Mouse (Mus musculus) heart, embryonic 12.5 days (tissue): ENCODE results near the gene Car8. TPM values are rescaled to one million over a fixed set of nuclear protein-coding genes. Genes with fewer than 3 reads are reported as not detected.

Experiments used
- ATAC-seq: fragments of 200-750 bp; cut with Nextera tagmentation; 2 replicates; pipeline ENCODE4 v1.8.0; 2017; ENCODE audit warnings: moderate TSS enrichment, moderate library complexity; ENCODE audit not compliant: insufficient number of reproducible peaks, low FRiP score
- H3K27ac ChIP-seq: fragments of 300-500 bp; sonication (generic); 2 replicates; pipeline ENCODE4 v1.5.1; 2016; ENCODE audit warnings: mild to moderate bottlenecking, moderate library complexity; ENCODE audit not compliant: poor library complexity, severe bottlenecking
- H3K27me3 ChIP-seq: fragments of 300-500 bp; sonication (generic); replicated peaks from 2 replicates; pipeline ENCODE4 v1.6.1; 2016; ENCODE audit warnings: mild to moderate bottlenecking, moderate library complexity
- H3K36me3 ChIP-seq: fragments of 300-500 bp; sonication (generic); 2 replicates; pipeline ENCODE4 v1.6.1; 2016; ENCODE audit warnings: mild to moderate bottlenecking, moderate library complexity
- H3K4me1 ChIP-seq: fragments of 300-500 bp; sonication (generic); replicated peaks from 2 replicates; pipeline ENCODE4 v1.6.1; 2016; ENCODE audit warnings: mild to moderate bottlenecking
- H3K4me2 ChIP-seq: fragments of 300-500 bp; sonication (generic); 2 replicates; pipeline ENCODE4 v1.6.1; 2016; ENCODE audit warnings: mild to moderate bottlenecking, moderate library complexity
- H3K4me3 ChIP-seq: fragments of 300-500 bp; sonication (generic); 2 replicates; pipeline ENCODE4 v1.5.1; 2016; ENCODE audit warnings: mild to moderate bottlenecking
- H3K9ac ChIP-seq: fragments of 300-500 bp; sonication (generic); 2 replicates; pipeline ENCODE4 v1.6.1; 2016; ENCODE audit warnings: mild to moderate bottlenecking, moderate library complexity
- H3K9me3 ChIP-seq: fragments of 300-500 bp; sonication (generic); replicated peaks from 2 replicates; pipeline ENCODE4 v1.6.1; 2016; ENCODE audit warnings: mild to moderate bottlenecking, moderate library complexity
- WGBS: fragments of 180-500 bp; shearing (Covaris S2); methylation state at CpG from one replicate; pipeline ENCODE4 v1.1.7; 2016; 5-methylcytosine and 5-hydroxymethylcytosine counted together
- polyA plus RNA-seq: library from polyadenylated mRNA; unstranded; fragments of >200 nt; fragmentation: Nextera tagmentation; extraction: Ambion mirVana; gene quantifications from 2 replicates; pipeline ENCODE4 v1.2.1, GENCODE M21; 2016

Car8 gene
- polyA plus RNA-seq, 1 experiment from 2014 or later, result 8.7 TPM

DNA sequence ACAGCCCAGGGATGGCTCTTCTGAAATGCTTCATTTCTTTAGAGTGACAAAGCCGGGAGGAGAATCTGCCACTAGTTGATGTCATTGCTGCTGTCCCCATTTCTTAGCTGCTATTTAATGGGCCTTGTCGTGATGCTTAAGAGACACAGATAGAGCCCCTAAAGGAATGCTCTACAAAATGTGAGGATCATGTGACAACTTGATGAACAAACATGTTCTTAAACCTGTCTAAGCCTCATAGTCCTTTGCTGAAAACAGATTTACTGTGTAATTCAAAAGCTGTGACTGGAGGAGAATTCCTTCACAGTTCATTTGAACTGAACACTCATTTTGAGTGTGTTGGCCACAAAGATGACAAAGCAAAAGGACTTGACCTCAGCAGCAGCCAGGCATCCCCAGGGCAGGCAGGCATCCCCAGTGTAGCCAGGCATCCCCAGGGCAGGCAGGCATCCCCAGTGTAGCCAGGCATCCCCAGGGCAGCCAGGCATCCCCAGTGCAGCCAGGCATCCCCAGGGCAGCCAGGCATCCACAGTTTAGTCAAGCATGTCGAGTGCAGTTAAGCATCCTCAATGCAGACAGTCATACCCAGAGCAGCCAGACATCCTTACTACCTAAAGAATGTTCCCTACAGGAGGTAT is 9.1 kb downstream of the Car8 start:
- 57% methylated on average over 3 of the region's 3 CpGs for WGBS
- no peaks in the 10 kb centered on the region for H3K36me3 ChIP-seq
- ATAC-seq, result no peak
- no peak overlapping the region for H3K4me2 ChIP-seq
- H3K4me1 ChIP-seq, result peaks cover 18% of the 10 kb centered on the region; the same call in 1 of the 2 replicates
- no peak overlapping the region for H3K9ac ChIP-seq
- H3K27ac ChIP-seq, result no peak overlapping the region
- no peaks in the 10 kb centered on the region for H3K9me3 ChIP-seq
- H3K4me3 ChIP-seq, result no peak overlapping the region
- H3K27me3 ChIP-seq, result no peaks in the 10 kb centered on the region

GRCm38 (mm10) chr4:8218941-8219340 is 19.9 kb downstream of the Car8 start:
- H3K4me2 ChIP-seq, result no peak overlapping the region
- no peaks in the 10 kb centered on the region for H3K27me3 ChIP-seq
- peak overlapping the region; percentile 43; the same call in 1 of the 2 replicates for H3K27ac ChIP-seq
- H3K9me3 ChIP-seq, result no peaks in the 10 kb centered on the region
- no peak overlapping the region for H3K9ac ChIP-seq
- 85% methylated on average over 8 of the region's 8 CpGs for WGBS
- ATAC-seq, result no peak; the same call in 1 of the 2 replicates
- no peaks in the 10 kb centered on the region for H3K36me3 ChIP-seq
- peaks cover 24% of the 10 kb centered on the region for H3K4me1 ChIP-seq
- no peak overlapping the region for H3K4me3 ChIP-seq

DNA sequence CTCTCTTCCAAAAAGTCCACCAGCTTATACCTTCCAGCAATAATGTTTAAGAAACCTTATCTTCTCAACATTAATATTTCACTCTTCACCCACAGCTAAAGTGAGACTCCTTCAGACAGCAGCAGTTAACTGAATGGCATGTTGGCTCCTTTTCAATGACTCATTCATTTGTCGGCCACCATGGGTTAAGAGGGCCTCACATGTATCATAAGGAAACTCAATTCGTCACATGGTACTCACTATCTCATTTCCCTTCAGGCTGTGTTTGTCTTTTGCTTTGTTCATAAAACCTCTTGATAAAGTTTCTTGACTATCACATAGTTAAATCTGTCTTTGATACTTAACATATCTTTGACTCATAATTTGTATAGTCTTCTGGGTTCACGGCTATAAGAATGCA is 20.8 kb downstream of the Car8 start:
- Histone ChIP-seq H3K4me3 (no peak overlapping the region), H3K36me3 (no peaks in the 10 kb centered on the region), H3K9me3 (no peaks in the 10 kb centered on the region), H3K27ac (no peak overlapping the region), H3K27me3 (no peaks in the 10 kb centered on the region), H3K4me2 (no peak overlapping the region), H3K4me1 (peaks cover 24% of the 10 kb centered on the region), H3K9ac (no peak overlapping the region)
- ATAC-seq, result peak; percentile 76
- 27% methylated on average over 3 of the region's 3 CpGs for WGBS

DNA sequence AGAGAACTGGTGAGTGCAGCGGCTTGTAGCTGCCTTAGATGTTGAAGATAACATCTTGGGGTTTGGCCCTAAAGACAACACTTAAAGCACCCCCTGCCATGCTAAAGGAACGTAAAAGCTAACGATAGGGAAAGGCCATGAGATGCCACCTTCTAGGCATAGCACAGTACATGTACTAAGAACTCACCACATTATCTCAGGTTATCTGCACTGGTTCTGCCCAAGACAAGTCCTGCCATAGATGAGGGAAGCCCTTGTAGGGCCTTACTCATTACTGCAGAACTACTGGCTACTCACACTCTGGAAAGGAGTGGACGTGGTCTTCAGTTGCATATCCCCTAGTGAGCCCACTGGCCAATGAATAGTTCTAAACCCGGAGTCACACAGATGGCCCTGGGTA is 21.6 kb downstream of the Car8 start:
- Histone ChIP-seq H3K4me3 (no peak overlapping the region), H3K4me2 (no peak overlapping the region), H3K27ac (no peak overlapping the region), H3K36me3 (no peaks in the 10 kb centered on the region), H3K9me3 (no peaks in the 10 kb centered on the region), H3K27me3 (no peaks in the 10 kb centered on the region), H3K4me1 (peaks cover 24% of the 10 kb centered on the region), H3K9ac (no peak overlapping the region)
- 56% methylated on average over 5 of the region's 5 CpGs for WGBS
- no peak for ATAC-seq

DNA sequence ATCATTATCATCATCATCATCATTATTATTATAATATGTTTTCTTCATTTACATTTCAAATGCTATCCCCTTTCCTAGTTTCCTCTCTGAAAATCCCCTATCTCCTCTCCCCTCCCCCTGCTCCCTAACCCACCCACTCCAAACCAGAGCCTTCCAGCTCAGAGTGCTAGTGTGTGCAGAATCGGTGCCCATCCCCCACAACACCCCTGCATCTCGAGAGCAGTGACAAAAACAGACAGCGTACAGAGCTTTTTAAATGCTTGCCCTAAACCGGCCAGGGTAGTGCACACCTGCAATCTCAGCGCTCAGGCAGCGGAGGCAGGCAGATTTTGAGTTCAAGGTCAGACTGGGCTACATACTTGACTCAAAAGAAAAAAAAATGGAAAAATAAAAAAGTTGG is 22.3 kb downstream of the Car8 start:
- H3K9me3 ChIP-seq, result no peaks in the 10 kb centered on the region
- peaks cover 24% of the 10 kb centered on the region for H3K4me1 ChIP-seq
- H3K4me2 ChIP-seq, result no peak overlapping the region
- H3K4me3 ChIP-seq, result no peak overlapping the region
- H3K9ac ChIP-seq, result no peak overlapping the region
- no peaks in the 10 kb centered on the region for H3K36me3 ChIP-seq
- ATAC-seq, result no peak
- no peak overlapping the region for H3K27ac ChIP-seq
- 17% methylated on average over 6 of the region's 6 CpGs for WGBS
- H3K27me3 ChIP-seq, result no peaks in the 10 kb centered on the region

DNA sequence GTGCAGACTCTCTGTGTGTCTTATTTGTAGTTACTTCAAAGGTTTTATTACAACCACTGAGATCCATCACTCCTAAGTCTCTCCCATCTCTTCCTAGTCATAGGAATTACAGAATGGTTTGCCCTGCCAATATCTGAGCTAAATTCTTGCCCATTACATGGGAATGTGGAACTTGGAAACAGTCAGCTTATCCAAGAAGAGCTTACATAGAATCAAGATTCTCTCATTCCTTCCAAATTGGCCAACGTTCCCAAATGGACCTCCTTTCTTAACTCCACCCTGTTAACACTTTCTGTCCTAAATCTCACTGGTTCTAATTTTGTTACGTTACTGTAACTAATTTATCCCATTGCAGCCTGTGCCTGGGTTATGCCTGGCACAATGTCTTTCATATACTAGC is 25.2 kb downstream of the Car8 start:
- WGBS, result 65% methylated on average over 2 of the region's 2 CpGs
- H3K36me3 ChIP-seq, result no peaks in the 10 kb centered on the region
- no peaks in the 10 kb centered on the region for H3K27me3 ChIP-seq
- H3K4me1 ChIP-seq, result peaks cover 22% of the 10 kb centered on the region
- H3K27ac ChIP-seq, result no peak overlapping the region
- ATAC-seq, result no peak
- H3K9me3 ChIP-seq, result 0 out of 2 replicates have a peak, but pooled peaks cover 2% of the 10 kb centered on the region
- no peak overlapping the region for H3K4me2 ChIP-seq
- no peak overlapping the region for H3K4me3 ChIP-seq
- H3K9ac ChIP-seq, result no peak overlapping the region

DNA sequence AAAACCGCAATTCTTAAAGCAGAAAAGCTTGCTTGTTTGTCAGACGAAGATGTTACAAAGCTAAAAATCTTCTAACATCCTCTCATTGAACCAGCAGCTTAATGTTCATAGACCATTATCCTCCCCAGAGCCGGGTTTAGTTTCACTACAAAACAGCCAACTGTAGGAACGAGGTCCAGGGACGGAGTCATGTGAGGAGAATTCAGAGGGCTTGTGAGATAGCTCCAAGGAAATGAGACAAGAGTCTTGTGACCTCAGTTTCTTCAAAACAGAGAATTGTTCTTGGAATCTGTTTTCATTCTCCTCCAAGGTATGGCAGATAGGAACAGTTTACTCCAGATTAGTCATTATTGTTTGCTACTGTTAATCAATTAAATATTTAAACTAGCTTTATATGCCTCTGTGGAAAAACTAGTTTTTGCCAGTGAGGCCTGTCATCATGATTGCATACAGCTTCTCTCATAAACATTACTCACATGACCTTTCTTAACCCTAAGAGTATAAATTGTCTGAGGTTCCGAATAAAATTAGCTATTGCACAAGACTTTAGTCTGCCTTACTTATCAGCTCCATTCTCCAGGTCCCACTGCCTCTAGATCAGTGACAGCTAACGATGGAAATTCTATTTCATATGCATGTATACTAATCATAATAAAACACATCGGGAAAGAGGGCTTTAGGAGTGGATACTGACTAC is 25.8 kb downstream of the Car8 start:
- Histone ChIP-seq H3K4me1 (peaks cover 22% of the 10 kb centered on the region), H3K36me3 (no peaks in the 10 kb centered on the region), H3K27me3 (no peaks in the 10 kb centered on the region), H3K9me3 (0 out of 2 replicates have a peak, but pooled peaks cover 2% of the 10 kb centered on the region), H3K27ac (no peak overlapping the region), H3K4me2 (no peak overlapping the region), H3K9ac (no peak overlapping the region), H3K4me3 (no peak overlapping the region)
- no peak for ATAC-seq
- 53% methylated on average over 8 of the region's 8 CpGs for WGBS

DNA sequence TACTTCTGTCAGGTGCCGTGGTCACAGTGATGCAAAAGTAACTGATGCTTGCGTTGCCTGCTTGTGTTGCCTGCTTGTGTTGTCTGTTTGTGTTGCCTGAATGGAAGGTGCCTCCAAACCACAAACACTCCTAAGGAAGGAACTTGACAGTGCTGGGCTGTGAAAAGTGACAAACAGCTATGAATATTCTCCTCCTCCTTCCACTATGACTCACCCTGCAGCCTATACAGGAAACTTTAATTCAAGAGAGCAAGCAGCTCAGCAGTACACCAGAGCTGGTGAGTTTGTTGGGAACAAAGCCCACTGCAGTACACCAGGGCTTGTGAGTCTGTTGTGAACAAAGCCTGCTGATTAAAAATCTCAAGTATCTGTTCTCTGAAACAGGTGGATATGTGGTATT is 28.4 kb downstream of the Car8 start:
- H3K27ac ChIP-seq, result no peak overlapping the region
- H3K36me3 ChIP-seq, result no peaks in the 10 kb centered on the region
- H3K4me1 ChIP-seq, result peaks cover 15% of the 10 kb centered on the region
- no peak overlapping the region for H3K4me3 ChIP-seq
- 0 out of 2 replicates have a peak, but pooled peaks cover 2% of the 10 kb centered on the region for H3K9me3 ChIP-seq
- no peaks in the 10 kb centered on the region for H3K27me3 ChIP-seq
- no peak for ATAC-seq
- WGBS, result 83% methylated on average over 2 of the region's 2 CpGs
- no peak overlapping the region for H3K4me2 ChIP-seq
- no peak overlapping the region for H3K9ac ChIP-seq

- Histone ChIP-seq H3K36me3 (no peaks in the 10 kb centered on the region), H3K4me2 (no peak overlapping the region), H3K27ac (no peak overlapping the region), H3K9ac (no peak overlapping the region), H3K4me1 (peaks cover 19% of the 10 kb centered on the region), H3K9me3 (0 out of 2 replicates have a peak, but pooled peaks cover 2% of the 10 kb centered on the region), H3K4me3 (no peak overlapping the region), H3K27me3 (no peaks in the 10 kb centered on the region)
- WGBS, result 32% methylated on average over 1 of the region's 1 CpGs
- ATAC-seq, result no peak
Observed at GRCm38 (mm10) chr4:8207924-8208323, 30.9 kb downstream of the Car8 start.

DNA sequence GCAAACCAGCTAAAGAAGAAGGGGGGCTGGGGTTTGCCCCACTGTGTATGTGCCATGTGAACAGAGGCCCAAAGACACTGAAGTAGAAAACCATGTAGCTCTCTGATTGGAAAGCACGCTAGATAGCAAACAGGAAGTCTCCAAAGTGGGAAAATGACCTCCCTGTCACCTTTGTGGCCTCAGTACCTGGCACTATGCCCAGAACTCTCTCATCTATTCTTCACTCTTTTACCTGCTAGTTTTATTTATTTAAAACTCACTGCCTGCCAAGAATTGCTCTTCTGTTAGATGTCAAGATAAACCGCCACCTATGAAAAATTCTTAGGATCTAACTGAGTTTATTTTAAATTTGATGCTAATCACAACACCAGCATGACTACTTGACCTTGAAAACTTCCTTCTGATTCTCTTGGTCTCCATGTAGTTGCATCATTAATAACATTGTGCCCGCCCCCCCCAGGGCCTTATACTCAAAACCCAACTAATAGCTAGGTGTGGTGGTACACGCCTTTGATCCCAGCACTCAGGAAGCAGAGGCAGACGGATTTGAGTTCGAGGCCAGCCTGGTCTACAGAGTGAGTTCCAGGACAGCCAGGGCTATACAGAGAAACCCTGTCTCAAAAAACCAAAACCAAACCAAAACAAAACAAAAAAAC is 31.8 kb downstream of the Car8 start:
- Histone ChIP-seq H3K27ac (peak overlapping the region; percentile 44), H3K9ac (no peak overlapping the region)
- ATAC-seq, result peak; percentile 73

DNA sequence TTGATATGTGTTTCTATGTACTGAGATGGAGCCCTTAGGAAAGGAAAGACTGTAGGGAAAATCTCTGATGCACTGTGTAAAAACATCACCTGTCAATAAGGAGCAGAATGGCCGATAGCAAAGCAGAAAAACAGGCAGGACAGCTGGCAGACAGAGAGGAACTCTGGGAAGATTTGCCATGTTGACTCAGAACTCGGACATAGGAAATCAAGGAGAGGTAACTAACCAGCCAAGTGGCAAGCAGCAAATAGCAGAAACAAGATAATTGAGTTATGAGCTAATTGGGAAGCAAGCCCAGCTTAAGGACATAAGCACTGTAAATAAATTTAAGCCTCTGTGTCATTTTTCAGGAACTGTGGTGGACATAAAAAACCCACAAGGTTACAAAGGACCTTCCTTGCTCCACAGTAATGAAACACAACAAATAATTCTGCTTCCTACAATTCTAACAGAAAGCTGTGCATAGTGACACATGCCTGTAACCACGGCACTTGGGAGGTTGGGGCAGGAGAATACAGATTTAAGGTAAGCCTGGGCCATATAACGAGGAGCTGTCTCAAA is 33.7 kb downstream of the Car8 start:
- peaks cover 17% of the 10 kb centered on the region for H3K4me1 ChIP-seq
- WGBS, result 62% methylated on average over 4 of the region's 4 CpGs

More for the DNA sequence above, 31.8 kb downstream of the Car8 start:
- no peak overlapping the region for H3K4me3 ChIP-seq
- no peaks in the 10 kb centered on the region for H3K36me3 ChIP-seq
- peaks cover 19% of the 10 kb centered on the region for H3K4me1 ChIP-seq
- no peaks in the 10 kb centered on the region for H3K27me3 ChIP-seq
- H3K4me2 ChIP-seq, result no peak overlapping the region
- H3K9me3 ChIP-seq, result 0 out of 2 replicates have a peak, but pooled peaks cover 2% of the 10 kb centered on the region
- 60% methylated on average over 6 of the region's 6 CpGs for WGBS

More for the DNA sequence above, 33.7 kb downstream of the Car8 start:
- Histone ChIP-seq H3K9me3 (0 out of 2 replicates have a peak, but pooled peaks cover 2% of the 10 kb centered on the region), H3K27ac (no peak overlapping the region), H3K4me3 (no peak overlapping the region), H3K9ac (no peak overlapping the region), H3K36me3 (no peaks in the 10 kb centered on the region), H3K4me2 (no peak overlapping the region), H3K27me3 (no peaks in the 10 kb centered on the region)
- ATAC-seq, result no peak
